Mouse (Mus musculus) testis, postnatal 14 days (tissue): ENCODE results near the gene Braf.
"Not testable (repeated sequence)": the region's sequence is repeated elsewhere in the genome, so short reads cannot be mapped to it uniquely, and the experiment has no call there.

Experiments used
- DNase-seq: peaks from one replicate; pipeline ENCODE4 v3.0.0; 2021; ENCODE audit warnings: low spot score

Braf gene

DNA sequence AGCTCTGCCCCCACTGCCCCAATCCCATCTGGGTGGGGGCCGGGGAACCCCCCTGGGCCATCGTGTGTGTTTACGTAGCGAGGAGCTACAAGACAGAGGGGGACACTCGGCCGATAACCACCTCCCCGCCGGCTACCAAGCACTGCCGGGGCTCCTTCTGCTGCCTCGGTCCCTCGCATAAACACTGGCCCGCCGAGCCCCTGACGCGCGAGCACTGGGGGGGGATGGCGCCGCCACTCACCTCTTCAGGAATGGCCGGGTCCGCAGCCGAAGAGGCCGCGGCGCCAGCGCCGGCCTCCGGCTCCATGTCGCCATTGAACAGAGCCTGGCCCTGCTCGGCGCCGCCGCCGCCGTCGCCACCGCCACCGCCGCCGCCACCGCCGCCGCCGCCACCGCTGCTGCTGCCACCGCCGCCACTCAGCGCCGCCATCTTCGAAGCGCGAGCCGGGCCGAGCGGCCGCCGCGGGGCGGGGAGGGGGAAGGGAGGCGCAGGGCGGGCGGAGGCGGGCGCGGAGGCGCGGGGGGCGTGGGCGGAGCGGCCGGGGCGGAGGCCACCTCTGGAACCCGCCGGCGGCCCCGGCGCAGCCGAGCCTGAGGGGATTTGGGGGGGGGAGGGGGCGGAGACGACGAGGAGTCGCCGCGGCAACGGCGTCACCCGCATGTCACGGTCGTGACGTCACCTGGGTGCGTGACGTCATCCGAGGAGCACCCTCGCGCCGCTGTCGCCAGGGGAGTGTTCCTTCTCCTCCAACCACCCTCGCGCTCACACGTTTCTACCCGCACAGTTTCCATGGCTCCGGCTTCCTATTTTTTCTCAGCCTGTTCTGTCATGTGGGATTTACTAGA, at the start of gene Braf:
Gene Braf, minus strand, starts transcription at position 598 of the 846 bp plus-strand sequence.
- DNase-seq: peak; percentile 83

DNA sequence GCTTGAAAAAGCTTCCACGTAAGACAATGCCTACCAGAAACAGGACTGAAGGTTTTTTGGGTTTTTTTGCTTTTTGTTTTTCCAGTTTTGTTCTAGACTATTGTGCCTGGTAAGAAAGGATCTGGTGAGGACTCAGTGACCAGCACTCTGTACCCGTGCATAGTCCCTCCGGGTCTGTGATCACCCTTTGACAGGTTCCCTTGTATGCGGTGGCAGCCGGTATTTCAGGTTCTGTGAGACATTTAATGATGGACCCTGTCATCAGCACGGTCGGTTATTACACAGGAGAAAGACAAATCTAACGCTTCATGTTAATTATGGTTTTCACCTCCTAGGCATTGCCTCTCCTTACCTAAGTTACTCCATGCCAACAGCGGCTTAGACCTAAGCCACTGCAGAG, 49.8 kb upstream of the Braf start:
- DNase-seq: no peak

DNA sequence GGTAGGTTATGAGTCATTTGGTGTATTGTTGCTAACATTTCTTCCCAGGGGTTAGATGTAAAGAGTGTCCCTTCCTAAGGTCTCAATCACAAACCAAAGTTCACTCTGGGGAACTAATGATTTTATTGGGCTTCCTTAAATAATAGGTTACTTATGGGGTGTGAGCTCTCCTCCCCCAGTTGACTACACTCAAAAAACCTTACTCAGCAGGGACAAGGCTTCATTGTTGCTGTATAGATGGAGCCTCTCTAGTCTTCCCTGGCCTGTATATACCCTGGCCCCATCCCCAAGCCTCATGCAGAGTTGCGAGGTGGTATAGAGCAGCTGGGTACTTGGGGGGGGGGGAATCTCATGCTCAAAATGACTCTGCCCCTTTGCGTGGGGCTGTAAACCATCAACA, 32.0 kb upstream of the Braf start:
- no peak for DNase-seq

DNA sequence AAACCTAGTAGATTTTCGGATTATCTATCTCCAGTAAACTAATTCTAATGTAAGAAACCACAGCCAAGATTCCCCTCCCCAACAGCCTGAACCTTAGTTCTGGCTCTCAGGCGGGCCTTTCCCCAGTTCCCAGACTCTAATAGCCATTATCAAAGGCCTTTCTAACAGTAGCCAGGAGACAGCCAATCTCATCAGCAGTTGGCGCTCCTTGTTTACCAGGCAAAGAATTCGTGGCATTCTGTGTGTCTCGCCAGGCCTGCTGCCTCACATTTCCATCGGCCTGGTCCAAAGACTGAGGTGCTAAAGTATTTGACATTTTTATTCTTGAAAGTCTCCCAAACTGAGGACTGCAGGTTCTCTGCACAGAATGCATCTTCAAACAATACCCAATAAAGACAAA, 24.6 kb upstream of the Braf start:
- no peak for DNase-seq

DNA sequence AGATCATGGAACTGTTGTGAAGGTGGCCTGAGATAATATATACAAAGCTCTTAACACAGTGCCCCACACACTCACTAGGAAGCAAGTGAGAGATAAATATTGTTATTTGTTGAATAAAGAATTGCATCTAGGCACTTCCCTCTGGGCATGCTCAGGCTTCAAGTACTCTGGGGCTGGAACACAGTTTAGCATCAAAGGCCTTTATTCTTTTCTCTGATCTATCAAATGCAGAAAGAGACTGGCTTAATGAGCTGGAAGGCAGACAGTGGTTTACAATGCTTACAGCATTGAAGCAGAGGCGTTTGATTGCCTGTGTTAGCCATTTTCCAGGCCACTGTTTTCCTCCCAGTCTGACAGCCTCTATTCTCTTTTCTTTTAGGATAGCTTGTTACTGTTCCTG, 21.8 kb upstream of the Braf start:
- no peak for DNase-seq

DNA sequence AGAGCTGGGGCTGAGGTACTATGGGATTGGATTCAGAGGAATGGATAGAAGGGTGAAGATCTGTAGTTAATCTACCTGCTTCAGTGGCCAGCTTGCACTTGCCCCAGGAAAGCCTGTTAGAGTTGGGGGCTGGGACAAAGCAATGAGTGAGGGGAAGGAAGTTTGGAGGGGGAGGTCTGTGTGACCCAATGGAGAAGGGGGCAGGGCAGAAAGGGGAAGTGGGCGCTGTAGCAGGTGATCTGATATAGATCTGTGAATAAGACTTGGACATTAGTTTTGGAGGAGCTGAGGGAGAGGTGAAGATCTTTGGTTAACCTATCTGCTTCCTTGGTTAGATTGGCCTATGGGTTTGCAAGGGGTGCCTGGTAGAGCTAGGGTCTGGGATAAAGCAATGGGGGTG, 20.2 kb upstream of the Braf start:
- no peak for DNase-seq

DNA sequence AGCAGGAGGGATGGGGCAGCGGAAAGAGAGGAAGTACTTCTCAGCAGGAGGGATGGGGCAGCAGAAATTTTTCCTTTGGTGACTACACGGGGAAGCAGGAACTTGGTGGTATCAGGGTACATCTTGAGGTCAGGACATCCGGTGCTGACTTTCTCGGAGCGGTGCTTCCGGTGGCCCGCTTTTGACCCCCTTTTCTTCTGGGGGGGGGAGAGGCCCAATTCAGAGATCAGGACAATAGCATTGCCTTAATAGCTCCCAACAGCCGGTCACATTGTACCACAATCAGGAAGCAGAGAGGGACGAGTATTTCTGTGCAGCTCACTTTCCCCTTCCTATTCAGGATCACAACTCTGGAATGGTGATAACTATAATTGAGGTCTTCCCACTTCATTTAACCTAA, 14.4 kb upstream of the Braf start:
- not testable (repeated sequence) for DNase-seq

DNA sequence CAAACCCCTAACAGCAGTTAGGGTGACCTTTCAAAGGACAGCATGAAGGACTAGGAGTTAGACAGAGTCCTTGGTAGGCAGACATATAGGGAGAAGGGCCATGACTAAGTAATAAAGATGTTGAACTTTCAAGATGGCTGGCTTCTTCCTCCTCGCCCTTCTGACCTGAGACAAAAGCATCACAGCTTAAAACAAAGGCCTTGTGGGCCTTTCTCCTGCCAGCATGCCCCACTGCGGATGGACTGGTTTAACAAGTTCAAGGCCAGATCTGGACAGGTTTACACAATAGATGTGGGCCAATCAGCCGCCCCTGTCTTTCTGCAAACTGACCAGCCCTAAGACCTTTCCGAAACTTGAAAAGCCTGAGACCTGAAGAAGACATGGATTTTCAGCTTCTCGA, 2.8 kb upstream of the Braf start:
- no peak for DNase-seq

DNA sequence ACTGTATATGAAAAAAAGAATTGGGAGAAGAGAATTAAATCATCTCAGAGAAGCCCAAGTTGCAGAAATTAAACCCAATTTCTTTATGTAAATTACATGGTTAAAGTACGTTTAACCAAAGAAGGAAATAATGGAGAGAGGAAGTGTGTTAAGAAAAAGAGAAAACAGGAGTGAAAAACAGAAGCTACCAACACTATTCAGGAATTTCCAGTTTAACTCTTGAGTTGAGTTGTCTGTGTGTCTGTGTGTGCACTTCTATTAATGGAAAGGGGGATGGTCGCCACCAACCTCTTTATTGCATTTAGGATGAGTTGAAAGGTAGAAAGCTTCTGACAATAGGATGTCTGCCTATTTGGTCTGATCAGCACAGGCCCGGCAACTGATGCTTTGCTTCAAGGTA, 886 bp upstream of the Braf start:
- DNase-seq: no peak

DNA sequence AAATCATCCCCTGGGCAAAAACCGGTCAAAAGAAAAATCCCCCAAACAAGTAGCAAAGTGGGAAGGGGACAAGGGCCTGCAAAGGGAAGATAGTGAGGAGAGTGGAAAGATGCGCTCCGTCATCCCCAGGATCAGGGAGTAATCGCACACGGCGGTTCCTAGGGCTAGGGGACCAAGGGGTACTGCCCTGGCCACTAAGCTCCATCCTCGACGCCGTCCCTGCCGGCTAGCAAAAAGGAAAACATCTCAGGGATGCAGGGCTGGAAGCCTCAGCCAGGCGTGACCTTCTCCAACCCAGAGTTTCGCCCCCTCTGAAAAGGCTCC, 759 bp downstream of the Braf start:
- no peak for DNase-seq

DNA sequence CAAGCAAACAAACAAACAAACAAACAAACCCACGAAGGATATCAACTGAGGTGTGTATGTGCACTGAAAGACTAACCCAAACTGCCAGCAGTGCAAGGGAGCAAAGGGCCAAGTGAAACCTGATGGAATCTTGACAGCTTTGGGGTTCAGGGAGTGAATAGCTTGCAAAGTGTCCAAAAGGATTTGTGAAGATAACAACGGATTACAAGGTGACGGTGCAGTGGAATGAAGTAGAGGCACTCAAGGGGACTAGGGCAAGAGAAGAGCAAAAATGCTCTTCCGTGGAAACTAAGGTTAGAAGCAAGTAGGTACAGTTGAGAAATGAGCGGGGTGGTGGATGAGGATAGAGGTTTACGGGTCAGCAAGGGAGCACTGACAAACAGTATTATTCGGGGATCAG, 1.2 kb downstream of the Braf start:
- DNase-seq: no peak

DNA sequence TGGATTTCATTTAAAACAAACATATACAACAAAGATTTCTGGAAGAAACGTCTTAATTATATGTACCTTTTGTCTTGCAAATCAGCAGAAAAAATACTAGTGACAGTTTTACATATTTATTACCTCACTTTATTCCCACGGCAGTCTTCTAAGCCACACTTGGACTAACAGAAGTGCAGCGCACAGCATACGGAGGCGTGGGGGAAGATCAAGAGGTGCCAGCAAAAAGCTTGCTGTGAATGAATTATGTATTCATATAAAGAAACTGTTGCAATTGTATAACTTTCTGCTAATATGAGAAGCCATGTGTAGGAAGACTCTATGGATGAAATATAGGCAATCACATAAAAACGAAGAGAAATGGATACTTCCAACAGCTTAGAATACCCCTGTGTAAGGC, 6.7 kb downstream of the Braf start:
- no peak for DNase-seq

DNA sequence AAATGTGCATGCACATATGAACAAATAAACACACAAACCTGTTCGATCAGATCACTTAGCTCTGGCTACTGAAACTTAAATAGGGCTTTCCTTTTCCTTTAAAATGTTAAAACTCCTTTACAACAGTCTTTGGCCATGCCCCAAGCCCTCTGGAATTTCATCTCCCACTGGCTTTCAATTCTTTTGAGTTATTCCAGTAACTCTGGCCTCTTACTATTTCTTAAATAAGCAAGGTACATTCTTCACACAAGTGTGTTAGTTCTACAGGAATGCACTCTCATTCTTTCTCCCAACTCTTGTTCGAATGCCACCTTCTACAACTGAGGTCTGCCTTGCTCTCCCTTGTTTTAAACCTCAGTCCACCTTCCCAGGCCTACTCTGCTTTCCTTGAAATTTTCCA, 8.2 kb downstream of the Braf start:
- DNase-seq: no peak

DNA sequence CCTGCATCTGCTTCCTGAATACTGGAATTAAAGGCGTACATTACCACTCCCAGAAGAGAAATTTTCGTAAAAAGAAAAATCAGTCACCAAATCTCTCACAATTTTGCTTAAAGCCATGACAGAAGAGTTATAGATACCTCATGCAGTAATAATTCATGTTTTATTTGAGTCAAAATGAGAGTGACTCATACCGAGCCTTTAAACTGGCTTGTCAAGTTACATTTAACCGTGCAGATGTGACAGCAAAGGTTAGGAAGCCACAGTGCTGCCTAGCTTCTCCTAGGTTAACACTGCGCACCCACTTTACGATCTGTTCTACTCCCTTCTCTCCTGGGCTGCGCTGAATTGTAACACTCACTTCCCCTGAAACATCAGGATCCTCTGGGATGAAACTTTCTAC, 10.9 kb downstream of the Braf start:
- no peak for DNase-seq

DNA sequence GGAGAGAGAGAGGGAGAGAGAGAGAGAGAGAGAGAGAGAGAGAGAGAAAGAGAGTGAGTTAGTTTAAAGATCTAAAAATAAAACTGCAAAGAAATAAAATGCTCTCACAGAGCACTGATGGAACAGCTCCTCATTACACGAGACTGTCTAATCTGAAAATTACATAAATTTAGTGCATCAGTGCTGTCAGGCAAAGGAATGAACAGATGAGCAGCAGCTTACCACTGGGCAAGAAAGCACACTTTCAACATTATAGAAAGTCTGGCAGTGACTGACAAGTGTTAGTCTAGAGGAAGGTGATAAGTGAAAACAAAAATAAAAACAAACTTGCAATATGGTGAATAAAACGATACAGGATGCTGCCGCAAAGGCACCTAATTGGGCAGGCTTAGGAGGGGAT, 11.9 kb downstream of the Braf start:
- no peak for DNase-seq

DNA sequence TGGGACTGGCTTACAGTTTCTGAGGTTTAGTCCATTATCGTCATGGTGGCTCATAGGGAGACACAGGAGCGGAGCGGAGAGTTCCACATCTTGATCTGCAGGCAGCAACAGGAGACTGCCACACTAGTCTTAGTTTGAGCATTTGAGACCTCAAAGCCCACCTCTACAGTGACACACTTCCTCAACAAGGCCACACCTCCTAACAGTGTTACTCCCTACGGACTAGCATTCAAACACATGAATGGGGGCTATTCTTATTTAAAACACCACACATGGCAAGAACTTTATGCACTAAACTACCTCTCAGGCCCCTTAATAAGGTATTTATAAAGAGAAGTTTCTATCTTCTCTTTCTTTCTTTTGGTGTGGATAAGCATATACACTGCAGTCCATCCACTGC, 19.6 kb downstream of the Braf start:
- DNase-seq: no peak

DNA sequence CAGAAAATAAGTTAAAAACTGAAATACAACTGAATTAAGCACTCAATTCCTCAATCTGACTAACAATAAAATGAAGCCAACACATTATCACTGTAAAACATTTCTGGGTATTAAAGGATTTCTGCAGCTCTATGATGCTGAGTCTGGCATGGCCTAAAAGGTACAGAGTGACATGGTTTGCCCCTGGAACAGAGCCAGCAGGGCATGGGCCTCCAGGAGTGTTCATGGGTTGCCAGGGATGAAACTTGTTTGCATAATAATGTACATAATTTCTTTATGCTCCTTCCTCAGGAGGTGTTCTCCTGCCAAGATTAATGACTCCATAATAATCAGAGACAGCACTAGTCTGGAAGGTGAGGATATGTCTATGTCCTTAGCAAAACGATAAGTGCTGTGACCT, 32.1 kb downstream of the Braf start:
- no peak for DNase-seq

DNA sequence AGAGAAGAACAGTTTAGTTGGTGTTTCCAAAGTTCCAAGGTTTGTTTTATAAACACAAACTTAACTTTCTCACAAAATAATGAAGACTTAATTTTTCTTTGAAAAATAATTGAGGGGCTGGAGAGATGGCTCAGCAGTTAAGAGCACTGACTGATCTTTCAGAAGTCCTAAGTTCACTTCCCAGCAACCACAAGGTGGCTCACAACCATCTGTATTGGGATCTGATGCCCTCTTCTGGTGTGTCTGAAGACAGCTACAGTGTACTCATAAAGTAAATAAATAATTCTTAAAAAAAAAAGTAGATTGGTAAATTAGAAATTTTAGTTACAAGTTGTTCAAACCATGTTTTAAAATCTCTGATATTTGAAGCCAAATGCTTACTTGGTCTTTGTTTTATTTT, 38.4 kb downstream of the Braf start:
- DNase-seq: not testable (repeated sequence)

DNA sequence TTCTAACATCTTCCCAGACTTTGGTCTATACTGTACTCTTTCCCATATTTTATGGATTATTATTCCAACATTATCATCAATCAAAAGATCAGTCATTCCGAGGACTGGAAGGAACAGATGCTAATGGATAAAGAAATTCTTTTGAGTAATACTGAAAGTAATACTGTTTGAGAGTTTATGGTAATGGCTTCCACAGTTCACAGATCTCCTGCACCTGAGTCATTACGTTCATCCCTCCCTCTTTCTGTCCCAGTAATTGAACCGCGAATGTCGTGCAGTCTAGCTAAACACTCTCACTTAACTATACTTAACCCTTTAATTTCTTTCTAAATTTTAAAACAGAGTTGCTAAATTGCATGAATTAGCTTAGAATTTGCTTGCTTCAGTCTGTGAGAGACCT, 43.5 kb downstream of the Braf start:
- DNase-seq: no peak

DNA sequence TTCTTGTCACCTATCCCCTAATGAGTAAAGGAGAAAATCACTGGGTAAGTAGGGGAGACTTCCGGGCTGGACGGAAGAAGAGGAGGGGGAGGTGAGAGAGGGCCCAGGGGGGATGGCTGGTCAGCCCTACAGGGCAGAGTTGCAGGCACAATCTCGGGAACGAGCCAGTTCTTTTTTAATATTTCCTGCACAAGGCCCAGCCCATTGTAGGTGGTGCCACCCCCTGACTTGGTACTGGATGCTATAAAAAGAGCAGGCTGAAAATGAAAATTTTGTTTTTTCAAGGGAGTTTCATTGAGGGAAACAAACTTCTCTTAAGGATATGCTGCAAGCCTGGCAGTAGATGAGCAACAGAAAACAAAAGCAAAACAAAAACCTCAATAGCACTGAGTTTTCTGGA, 44.7 kb downstream of the Braf start:
- DNase-seq: no peak

DNA sequence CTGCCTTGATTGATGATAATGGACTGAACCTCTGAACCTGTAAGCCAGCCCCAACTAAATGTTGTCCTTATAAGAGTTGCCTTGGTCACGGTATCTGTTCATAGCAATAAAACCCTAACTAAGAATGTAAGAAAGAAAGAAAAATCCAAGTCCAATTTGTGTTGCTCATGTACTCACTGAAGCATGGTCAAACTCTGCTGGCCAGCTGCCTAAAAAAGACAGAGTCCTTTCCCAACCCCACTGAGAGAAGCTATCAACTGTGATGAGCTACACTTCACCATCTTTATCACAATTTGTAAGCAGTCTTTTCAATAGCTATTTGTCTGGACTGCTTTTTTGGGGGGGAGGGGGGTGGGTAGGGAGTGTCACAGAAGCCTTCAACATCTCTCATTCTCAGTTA, 47.0 kb downstream of the Braf start:
- no peak for DNase-seq

DNA sequence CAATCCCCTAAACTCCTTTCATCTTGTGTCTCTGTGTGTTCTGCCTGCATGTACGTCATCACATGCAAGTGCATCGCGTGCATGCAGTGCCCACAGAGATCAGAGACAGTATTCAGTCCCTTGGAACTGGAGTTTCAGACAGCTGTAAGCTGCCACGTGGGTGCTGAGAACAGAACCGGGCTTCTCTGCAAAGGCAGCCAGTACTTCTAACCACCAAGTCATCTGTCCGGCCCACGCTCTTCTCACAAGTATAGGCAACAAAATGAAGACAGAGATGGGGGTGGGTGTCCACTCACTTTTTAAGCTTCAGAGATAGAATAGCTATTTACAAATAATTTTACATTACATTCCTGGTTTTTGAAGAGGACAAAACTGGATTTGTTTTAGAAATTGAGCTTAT, 50.2 kb downstream of the Braf start:
- DNase-seq: no peak

DNA sequence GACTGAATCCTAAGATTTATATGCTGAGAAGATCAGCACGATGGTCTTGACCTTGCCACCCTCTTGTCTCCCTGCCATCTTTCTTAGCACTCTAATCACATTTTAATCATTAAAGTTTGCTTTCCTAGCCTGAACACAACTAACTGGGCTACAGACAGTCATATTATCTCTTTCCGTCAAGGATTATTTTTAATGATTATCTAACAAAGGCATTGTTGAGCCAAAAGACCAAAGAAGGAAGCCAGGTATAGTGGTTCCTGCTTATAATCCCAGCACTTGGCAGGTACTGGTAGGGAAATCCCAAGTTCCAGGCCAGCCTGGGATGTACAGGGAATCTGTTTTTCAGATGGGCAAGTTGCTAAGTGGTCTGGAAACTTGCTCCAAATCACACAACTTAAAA, 114.0 kb downstream of the Braf start:
- DNase-seq: no peak

DNA sequence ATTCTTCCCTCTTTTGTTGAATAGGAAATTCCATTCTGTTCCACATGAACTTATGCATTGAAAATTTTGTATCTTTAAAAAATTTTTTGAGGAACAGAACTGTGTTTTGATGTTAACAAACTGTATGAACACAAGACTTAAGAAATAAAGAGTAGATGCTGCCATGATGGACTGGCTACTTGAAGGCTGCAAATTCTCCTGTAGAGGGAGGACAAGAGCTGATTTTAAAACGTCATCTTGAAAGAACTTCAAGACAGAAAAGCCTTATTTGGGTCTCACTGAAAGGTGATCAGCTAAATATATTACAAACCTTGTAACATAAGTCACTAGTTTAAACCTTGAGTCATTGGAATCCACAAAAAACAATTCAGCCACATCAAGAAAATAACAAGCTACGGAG, 115.1 kb downstream of the Braf start:
- no peak for DNase-seq

DNA sequence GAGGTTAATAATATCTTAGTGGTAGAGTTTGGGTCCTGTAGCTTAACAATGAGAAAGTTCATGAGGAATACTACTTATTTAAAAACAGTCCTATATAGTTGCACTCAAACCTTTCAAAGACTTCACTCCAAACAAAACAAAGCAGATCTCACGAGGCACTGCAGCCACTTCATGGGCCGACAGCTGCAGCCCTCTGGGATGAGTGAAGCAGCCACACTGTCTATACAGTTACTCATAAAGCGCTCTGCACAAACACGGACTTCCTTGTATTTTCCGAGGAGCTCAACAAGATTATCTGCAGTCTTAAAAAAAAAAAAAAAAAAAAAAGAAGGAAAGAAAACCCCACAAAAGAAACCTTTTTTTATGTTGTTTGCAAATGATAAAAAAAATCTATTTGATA, 117.9 kb downstream of the Braf start:
- no peak for DNase-seq
